Comparison of ENCODE assay signal across 12 mouse cellular contexts in genomic region chr11:106723611-106724125, GRCm38 (mm10). TPM values are rescaled to one million over a fixed set of nuclear protein-coding genes. Genes with fewer than 3 reads are reported as not detected.
A peak's percentile ranks its signal among the peaks of the same experiment; 100 is the strongest.
DNase-seq lines count a peak whose midpoint lies in the region; ATAC-seq and TF ChIP-seq lines count a peak whose summit lies in the region.
"Had no signal": no experiment of that assay in that cellular context is flagged by ENCODE, and none has a peak within 500 bp of the region (broad histone marks: within the 10 kb centered on the region; RNA-seq: fewer than 3 reads in every experiment).

No protein-coding gene starts in this region.

- no peak overlapping the region for H3K27ac ChIP-seq in lung, embryonic 14.5 days (ENCODE audit: low read depth)
- H3K27ac ChIP-seq in MEL (ENCODE audit: control insufficient read depth, low read depth, low read length): no peak overlapping the region; the same call in 1 of the 2 replicates
- H3K27ac ChIP-seq in liver, embryonic 12.5 days: 0 out of 2 replicates have a peak overlapping the region, but pooled peaks have one; percentile 61
- H3K27ac ChIP-seq: embryonic facial prominence, embryonic 10.5 days; liver, embryonic 15.5 days had no signal

- 0 out of 2 replicates have a peak overlapping the region, but pooled peaks have one; percentile 2 for H3K4me2 ChIP-seq in lung, embryonic 14.5 days
- H3K4me2 ChIP-seq in liver, embryonic 12.5 days: peak overlapping the region; percentile 48
- H3K4me2 ChIP-seq: liver, embryonic 15.5 days had no signal

- no peaks in the 10 kb centered on the region for H3K36me3 ChIP-seq in lung, embryonic 14.5 days (ENCODE audit: insufficient read depth)
- H3K36me3 ChIP-seq in MEL (ENCODE audit: control insufficient read depth in 1 of 2, insufficient read depth in 2 of 2, low read length in 2 of 2): peaks cover 0 to 44% of the 10 kb centered on the region in 2 experiments; a peak in 2 of 4 replicates
- H3K36me3 ChIP-seq in liver, embryonic 12.5 days: no peaks in the 10 kb centered on the region
- H3K36me3 ChIP-seq: embryonic facial prominence, embryonic 10.5 days; liver, embryonic 15.5 days had no signal

- 61% methylated on average over 15 of the region's 15 CpGs for WGBS in lung, embryonic 14.5 days
- 68% methylated on average over 15 of the region's 15 CpGs for WGBS in liver, embryonic 12.5 days (ENCODE audit: insufficient replicate concordance)

- DNase-seq in lung, embryonic 14.5 days: peak; percentile 45
- DNase-seq in lung, postnatal 36 days: no peak
- DNase-seq in MEL (ENCODE audit: low read depth, low spot score): peak; percentile 19
- peak; percentile 31 for DNase-seq in brain, embryonic 14.5 days (ENCODE audit: low read depth)
- no peak for DNase-seq in embryo, embryonic 10 days (ENCODE audit: low spot score)
- DNase-seq in spleen, adult 12 weeks (ENCODE audit: low spot score): no peak
- DNase-seq: kidney, adult 11 months had no signal

- no peaks in the 10 kb centered on the region for H3K9me3 ChIP-seq in lung, embryonic 14.5 days (ENCODE audit: low read depth, low read length)
- no peaks in the 10 kb centered on the region for H3K9me3 ChIP-seq in MEL (replicated peaks; ENCODE audit: insufficient read depth, low read length)
- no peaks in the 10 kb centered on the region for H3K9me3 ChIP-seq in liver, embryonic 12.5 days (replicated peaks)
- H3K9me3 ChIP-seq: embryonic facial prominence, embryonic 10.5 days; liver, embryonic 15.5 days had no signal

- H3K79me2 ChIP-seq in MEL (ENCODE audit: control insufficient read depth, insufficient read depth, low read length, poor library complexity): no peaks in the 10 kb centered on the region

- ATAC-seq in lung, embryonic 14.5 days (ENCODE audit: insufficient read depth): no peak
- no peak; the same call in 1 of the 2 replicates for ATAC-seq in liver, embryonic 12.5 days
- no peak for ATAC-seq in inflammation-experienced regulatory T-cells, adult 6 months

- TF ChIP-seq EP300 in MEL (IDR thresholded peaks at IDR 0.05; ENCODE audit: low read depth in 1 of 2, low read length in 2 of 2): no peak

- TF ChIP-seq CTCF in lung, embryonic 14.5 days (IDR thresholded peaks at IDR 0.05; ENCODE audit: low read depth): no peak
- TF ChIP-seq CTCF in MEL (IDR thresholded peaks at IDR 0.05 in 2 of 3, conservative IDR thresholded peaks at IDR 0.05 in 1 of 3; ENCODE audit: control insufficient read depth in 1 of 3, insufficient read depth in 1 of 3, low read depth in 2 of 3, low read length in 3 of 3, poor library complexity in 1 of 3, severe bottlenecking in 1 of 3): no peak
- no peak for TF ChIP-seq CTCF in brain, embryonic 14.5 days (IDR thresholded peaks at IDR 0.05; ENCODE audit: borderline replicate concordance, extremely low read depth, insufficient read depth, insufficient read length)

- no peak for TF ChIP-seq POLR2A in MEL (IDR thresholded peaks at IDR 0.05; ENCODE audit: control insufficient read depth in 1 of 2, insufficient read depth in 1 of 2, low read depth in 1 of 2, low read length in 2 of 2, poor library complexity in 1 of 2)
- no peak for TF ChIP-seq POLR2A in brain, embryonic 14.5 days (IDR thresholded peaks at IDR 0.05; ENCODE audit: borderline replicate concordance, extremely low read depth, insufficient read depth, insufficient read length, poor library complexity, severe bottlenecking)

- H3K9ac ChIP-seq in lung, embryonic 14.5 days: no peak overlapping the region
- no peak overlapping the region for H3K9ac ChIP-seq in MEL (ENCODE audit: control insufficient read depth, low read depth, low read length, poor library complexity, severe bottlenecking)
- H3K9ac ChIP-seq in liver, embryonic 12.5 days: no peak overlapping the region
- H3K9ac ChIP-seq: liver, embryonic 15.5 days had no signal

- no peak for TF ChIP-seq RAD21 in MEL (IDR thresholded peaks at IDR 0.05; ENCODE audit: low read depth, low read length)

- no peak overlapping the region for H3K4me3 ChIP-seq in lung, embryonic 14.5 days (ENCODE audit: low read depth, low read length)
- no peak overlapping the region for H3K4me3 ChIP-seq in MEL (ENCODE audit: control insufficient read depth in 1 of 2, insufficient read depth in 1 of 2, low read depth in 2 of 2, low read length in 2 of 2)
- H3K4me3 ChIP-seq in liver, embryonic 12.5 days: peak overlapping the region; percentile 11; the same call in 1 of the 2 replicates
- H3K4me3 ChIP-seq: embryonic facial prominence, embryonic 10.5 days; liver, embryonic 15.5 days had no signal

- H3K27me3 ChIP-seq in lung, embryonic 14.5 days (ENCODE audit: insufficient read depth, low read length): no peaks in the 10 kb centered on the region
- no peaks in the 10 kb centered on the region; a peak in 1 of 4 replicates for H3K27me3 ChIP-seq in MEL (ENCODE audit: control insufficient read depth in 1 of 2, insufficient read depth in 2 of 2, low read length in 2 of 2)
- H3K27me3 ChIP-seq in liver, embryonic 12.5 days (replicated peaks): no peaks in the 10 kb centered on the region
- H3K27me3 ChIP-seq: liver, embryonic 15.5 days had no signal

- no peaks in the 10 kb centered on the region for H3K4me1 ChIP-seq in lung, embryonic 14.5 days (ENCODE audit: insufficient read depth)
- H3K4me1 ChIP-seq in MEL (ENCODE audit: control insufficient read depth in 1 of 2, insufficient read depth in 2 of 2, low read length in 2 of 2): peaks cover 30 to 47% of the 10 kb centered on the region in 2 experiments
- H3K4me1 ChIP-seq in liver, embryonic 12.5 days: peaks cover 38% of the 10 kb centered on the region

TF ChIP-seq in MEL, 35 proteins besides CTCF, POLR2A, EP300 and RAD21:
- 0 out of 2 replicates have a peak, but pooled peaks have one; percentile 15 for TF ChIP-seq MAX (IDR thresholded peaks at IDR 0.05; ENCODE audit: low read length)
- TF ChIP-seq POLR2AphosphoS5 (IDR thresholded peaks at IDR 0.05; ENCODE audit: borderline replicate concordance, low read depth, low read length): no peak

RNA-seq across cellular contexts. Expression of gene Pecam1, which starts 26.8 kb away (rescaled TPM):
- polyA plus RNA-seq in lung, embryonic 14.5 days (2014; fragmentation: Nextera tagmentation; extraction: Ambion mirVana): 89.5 and 95.9 TPM in 2 replicates
- 0.12 and 0.20 TPM in 2 replicates for total RNA-seq in MEL (2012; rRNA removed)
- under 1 TPM in 1 of 2 experiments, not detected in 1; 0.14 TPM for polyA plus RNA-seq in MEL (2012; ENCODE audit: insufficient read depth in 1 of 2, insufficient read length in 2 of 2, low read depth in 1 of 2, low replicate concordance in 2 of 2, missing spikeins in 1 of 2)
- 15.7 and 24.8 TPM in 2 replicates for polyA plus RNA-seq in brain, embryonic 14.5 days (2012; rRNA removed)
- polyA plus RNA-seq in liver, embryonic 12.5 days (2016; fragmentation: Nextera tagmentation; extraction: Ambion mirVana): 10.7 and 12.3 TPM in 2 replicates
- 100 to 1,000 TPM in 2 of 3 experiments, 10 to 100 TPM in 1; 44.4 to 106 (median 100) TPM for polyA plus RNA-seq in inflammation-experienced regulatory T-cells, adult 6 months (2017; shearing (Covaris generic))

RNA-seq across cellular contexts. Expression of gene Milr1, which starts 27.4 kb away (rescaled TPM):
- 1.6 and 1.7 TPM in 2 replicates for polyA plus RNA-seq in lung, embryonic 14.5 days (2014; fragmentation: Nextera tagmentation; extraction: Ambion mirVana)
- not detected in 2 replicates for total RNA-seq in MEL (2012; rRNA removed)
- under 1 TPM in 1 of 2 experiments, not detected in 1; 0.26 TPM for polyA plus RNA-seq in MEL (2012; ENCODE audit: insufficient read depth in 1 of 2, insufficient read length in 2 of 2, low read depth in 1 of 2, low replicate concordance in 2 of 2, missing spikeins in 1 of 2)
- polyA plus RNA-seq in brain, embryonic 14.5 days (2012; rRNA removed): 0.36 and 0.38 TPM in 2 replicates
- polyA plus RNA-seq in liver, embryonic 12.5 days (2016; fragmentation: Nextera tagmentation; extraction: Ambion mirVana): 2.2 and 2.7 TPM in 2 replicates
- polyA plus RNA-seq in inflammation-experienced regulatory T-cells, adult 6 months (2017; shearing (Covaris generic)): 10 to 100 TPM in 2 of 3 experiments, 1 to 10 TPM in 1; 9.0 to 12.2 (median 11.5) TPM
- total RNA-seq: layer of hippocampus, postnatal 25 days had no signal

RNA-seq across cellular contexts. Expression of gene Polg2, which starts 55.7 kb away (rescaled TPM):
- 8.6 and 9.9 TPM in 2 replicates for polyA plus RNA-seq in lung, embryonic 14.5 days (2014; fragmentation: Nextera tagmentation; extraction: Ambion mirVana)
- 9.2 and 10.7 TPM in 2 replicates for total RNA-seq in MEL (2012; rRNA removed)
- 1 to 10 TPM in 1 of 2 experiments, not detected in 1; 6.3 TPM for polyA plus RNA-seq in MEL (2012; ENCODE audit: insufficient read depth in 1 of 2, insufficient read length in 2 of 2, low read depth in 1 of 2, low replicate concordance in 2 of 2, missing spikeins in 1 of 2)
- polyA plus RNA-seq in brain, embryonic 14.5 days (2012; rRNA removed): 9.0 and 10.3 TPM in 2 replicates
- 7.0 and 7.3 TPM in 2 replicates for polyA plus RNA-seq in liver, embryonic 12.5 days (2016; fragmentation: Nextera tagmentation; extraction: Ambion mirVana)
- 10 to 100 TPM; 12.5 to 20.8 (median 13.3) TPM for polyA plus RNA-seq in inflammation-experienced regulatory T-cells, adult 6 months (2017; shearing (Covaris generic))

Comparison
In these comparisons a context has a peak if more than half of its experiments do, and no peak if none do; other contexts are left out.
1. DNase-seq: peak in lung, embryonic 14.5 days (single experiment), MEL (single experiment) and brain, embryonic 14.5 days (single experiment); none in lung, postnatal 36 days (single experiment), embryo, embryonic 10 days (single experiment) and spleen, adult 12 weeks (single experiment).
2. RNA of gene Pecam1, which starts 26.8 kb away (polyA plus RNA-seq): 44.4 to 106 TPM in inflammation-experienced regulatory T-cells, adult 6 months, 89.5 to 95.9 TPM in lung, embryonic 14.5 days, 15.7 to 24.8 TPM in brain, embryonic 14.5 days and 10.7 to 12.3 TPM in liver, embryonic 12.5 days; 0.14 TPM in MEL; every median in the first group is over 10 times any median in the second.